Mouse (Mus musculus): ENCODE measurements around the gene Nenf. TPM values are rescaled to one million over a fixed set of nuclear protein-coding genes. Genes with fewer than 3 reads are reported as not detected.

Nenf gene
- polyA plus RNA-seq, 1 experiment = 38.2 TPM

- Histone ChIP-seq H3K27me3 (ENCODE audit: control insufficient read depth, insufficient read depth, low read length) (no peaks in the 10 kb centered on the region), H3K4me1 (ENCODE audit: control insufficient read depth, insufficient read depth, low read length) (no peaks in the 10 kb centered on the region), H3K27ac (ENCODE audit: control insufficient read depth, insufficient read depth, low read depth, low read length) (no peak overlapping the region), H3K36me3 (ENCODE audit: control insufficient read depth, insufficient read depth, low read length) (no peaks in the 10 kb centered on the region), H3K4me3 (ENCODE audit: control insufficient read depth, low read depth, low read length) (no peak overlapping the region)
- TF ChIP-seq CTCF (IDR thresholded peaks at IDR 0.05; ENCODE audit: control insufficient read depth, insufficient read depth, insufficient replicate concordance, low read depth, low read length) = no peak
- TF ChIP-seq POLR2A (IDR thresholded peaks at IDR 0.05; ENCODE audit: control insufficient read depth, low read depth, low read length) = no peak
Measured at GRCm38 (mm10) chr1:191296445-191296844, 21.5 kb downstream of the Nenf start.

DNA sequence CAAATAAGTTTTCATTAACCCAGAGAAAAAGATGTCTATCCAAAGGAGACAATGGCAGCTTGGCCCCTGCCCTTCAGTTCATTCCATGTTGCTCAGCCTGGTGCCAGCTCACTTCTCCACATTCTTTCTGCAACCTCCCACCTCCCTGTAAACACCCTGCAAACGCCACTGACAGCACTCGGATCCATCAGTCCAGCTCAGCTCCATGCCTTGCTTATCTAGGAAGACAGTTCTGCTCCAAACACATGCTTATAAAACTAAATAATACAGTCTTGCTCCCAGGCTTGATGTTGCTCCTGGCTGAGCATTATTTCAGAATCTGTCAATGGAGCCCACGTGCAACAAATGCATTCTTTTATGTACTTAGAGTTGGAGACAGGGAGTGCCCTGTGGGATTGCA is 22.2 kb downstream of the Nenf start:
- no peaks in the 10 kb centered on the region for H3K27me3 ChIP-seq (ENCODE audit: control insufficient read depth, insufficient read depth, low read length)
- H3K36me3 ChIP-seq (ENCODE audit: control insufficient read depth, insufficient read depth, low read length) = no peaks in the 10 kb centered on the region
- H3K4me3 ChIP-seq (ENCODE audit: control insufficient read depth, low read depth, low read length) = no peak overlapping the region
- TF ChIP-seq CTCF (IDR thresholded peaks at IDR 0.05; ENCODE audit: control insufficient read depth, insufficient read depth, insufficient replicate concordance, low read depth, low read length) (no peak), POLR2A (IDR thresholded peaks at IDR 0.05; ENCODE audit: control insufficient read depth, low read depth, low read length) (no peak)
- H3K27ac ChIP-seq (ENCODE audit: control insufficient read depth, insufficient read depth, low read depth, low read length) = no peak overlapping the region
- no peaks in the 10 kb centered on the region for H3K4me1 ChIP-seq (ENCODE audit: control insufficient read depth, insufficient read depth, low read length)

DNA sequence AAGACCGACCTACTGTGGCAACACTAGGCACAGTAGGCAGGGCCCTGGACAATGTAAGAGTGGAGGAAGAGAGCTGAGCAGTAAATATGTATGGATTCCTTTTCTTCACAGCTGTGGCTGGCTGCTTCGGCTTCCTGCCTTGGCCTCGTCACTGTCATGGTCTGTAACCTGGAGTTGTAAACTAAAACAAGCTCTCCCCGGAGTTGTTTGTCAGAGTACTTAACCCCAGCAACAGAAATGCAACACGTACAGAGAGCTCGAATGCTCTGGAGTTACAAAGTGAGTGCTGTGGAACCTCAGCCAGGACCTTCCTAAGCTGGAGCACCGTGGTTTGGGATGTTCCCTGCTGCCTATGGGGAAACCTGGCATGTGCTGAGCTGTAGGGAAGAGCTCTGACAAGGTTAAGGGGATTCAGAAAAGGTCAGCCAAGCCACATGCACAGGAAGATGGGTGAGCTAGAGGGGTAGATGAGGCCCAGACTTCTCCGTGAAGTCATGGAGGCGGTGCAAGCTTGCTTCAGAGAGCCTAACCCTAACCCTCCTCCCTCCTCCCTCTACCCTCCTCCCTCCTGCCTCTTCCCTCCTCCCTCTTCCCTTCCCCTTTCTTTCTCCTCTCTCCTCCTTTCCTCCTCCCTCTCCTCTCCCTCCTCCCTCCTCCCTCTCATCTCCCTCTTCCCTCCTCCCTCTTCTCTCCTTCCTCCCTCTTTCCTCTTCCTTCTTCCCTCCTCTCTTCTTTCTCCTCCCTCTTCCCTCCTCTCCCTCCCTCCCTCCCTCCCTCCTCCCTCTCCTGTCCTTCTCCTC is 23.8 kb downstream of the Nenf start:
- no peaks in the 10 kb centered on the region for H3K4me1 ChIP-seq (ENCODE audit: control insufficient read depth, insufficient read depth, low read length)
- no peaks in the 10 kb centered on the region for H3K27me3 ChIP-seq (ENCODE audit: control insufficient read depth, insufficient read depth, low read length)
- no peak overlapping the region for H3K27ac ChIP-seq (ENCODE audit: control insufficient read depth, insufficient read depth, low read depth, low read length)
- TF ChIP-seq POLR2A (IDR thresholded peaks at IDR 0.05; ENCODE audit: control insufficient read depth, low read depth, low read length) (no peak), CTCF (IDR thresholded peaks at IDR 0.05; ENCODE audit: control insufficient read depth, insufficient read depth, insufficient replicate concordance, low read depth, low read length) (no peak)
- H3K36me3 ChIP-seq (ENCODE audit: control insufficient read depth, insufficient read depth, low read length) = no peaks in the 10 kb centered on the region
- H3K4me3 ChIP-seq (ENCODE audit: control insufficient read depth, low read depth, low read length) = no peak overlapping the region

DNA sequence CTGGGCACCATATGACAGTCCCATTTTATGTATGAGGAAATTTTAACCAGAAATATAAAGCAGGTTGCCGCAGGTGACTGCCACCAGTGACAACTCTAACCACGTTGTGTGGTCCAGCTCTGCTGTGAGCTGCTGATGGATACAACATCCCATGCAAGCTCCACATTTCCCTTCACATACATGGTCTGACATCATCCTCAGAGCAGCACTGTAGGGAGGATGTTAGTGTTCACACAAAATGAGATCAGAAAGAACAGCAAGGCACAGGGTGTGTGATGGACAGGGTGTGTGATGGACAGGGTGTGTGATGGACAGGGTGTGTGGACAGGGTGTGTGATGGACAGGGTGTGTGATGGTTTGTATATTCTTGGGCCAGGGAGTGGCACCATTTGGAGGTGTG is 24.9 kb downstream of the Nenf start:
- no peaks in the 10 kb centered on the region for H3K27me3 ChIP-seq (ENCODE audit: control insufficient read depth, insufficient read depth, low read length)

GRCm38 (mm10) chr1:191292348-191292747 is 25.6 kb downstream of the Nenf start:
- no peaks in the 10 kb centered on the region for H3K27me3 ChIP-seq (ENCODE audit: control insufficient read depth, insufficient read depth, low read length)
- H3K27ac ChIP-seq (ENCODE audit: control insufficient read depth, insufficient read depth, low read depth, low read length) = no peak overlapping the region
- no peaks in the 10 kb centered on the region for H3K36me3 ChIP-seq (ENCODE audit: control insufficient read depth, insufficient read depth, low read length)
- no peak overlapping the region for H3K4me3 ChIP-seq (ENCODE audit: control insufficient read depth, low read depth, low read length)
- TF ChIP-seq CTCF (IDR thresholded peaks at IDR 0.05; ENCODE audit: control insufficient read depth, insufficient read depth, insufficient replicate concordance, low read depth, low read length) (no peak), POLR2A (IDR thresholded peaks at IDR 0.05; ENCODE audit: control insufficient read depth, low read depth, low read length) (no peak)
- no peaks in the 10 kb centered on the region for H3K4me1 ChIP-seq (ENCODE audit: control insufficient read depth, insufficient read depth, low read length)

More for the DNA sequence above, 24.9 kb downstream of the Nenf start:
- Histone ChIP-seq H3K27ac (ENCODE audit: control insufficient read depth, insufficient read depth, low read depth, low read length) (no peak overlapping the region), H3K36me3 (ENCODE audit: control insufficient read depth, insufficient read depth, low read length) (no peaks in the 10 kb centered on the region), H3K4me1 (ENCODE audit: control insufficient read depth, insufficient read depth, low read length) (no peaks in the 10 kb centered on the region), H3K4me3 (ENCODE audit: control insufficient read depth, low read depth, low read length) (no peak overlapping the region)
- TF ChIP-seq POLR2A (IDR thresholded peaks at IDR 0.05; ENCODE audit: control insufficient read depth, low read depth, low read length) = no peak
- TF ChIP-seq CTCF (IDR thresholded peaks at IDR 0.05; ENCODE audit: control insufficient read depth, insufficient read depth, insufficient replicate concordance, low read depth, low read length) = no peak

DNA sequence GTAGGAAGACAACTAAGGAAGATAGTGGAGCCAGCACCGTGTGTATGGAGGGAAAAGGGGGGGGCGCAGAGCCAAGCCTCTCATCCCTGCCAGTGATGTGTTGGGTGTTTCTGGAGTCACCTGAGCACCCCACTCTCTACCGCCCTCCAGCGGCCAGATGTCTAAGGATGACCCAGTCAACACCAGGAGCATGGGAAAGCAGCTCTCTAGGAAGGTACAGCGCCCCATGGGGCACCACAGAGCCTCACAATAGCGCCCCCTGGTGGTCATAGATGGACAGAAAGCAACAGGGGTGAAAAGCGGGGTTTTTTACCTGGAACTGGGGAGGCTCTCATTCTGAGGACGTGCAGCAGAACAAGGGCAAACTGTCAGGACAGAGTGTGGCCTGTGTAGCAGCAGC is 29.2 kb downstream of the Nenf start:
- TF ChIP-seq POLR2A (IDR thresholded peaks at IDR 0.05; ENCODE audit: control insufficient read depth, low read depth, low read length) = no peak
- peak; percentile 74 for TF ChIP-seq CTCF (IDR thresholded peaks at IDR 0.05; ENCODE audit: control insufficient read depth, insufficient read depth, insufficient replicate concordance, low read depth, low read length)

GRCm38 (mm10) chr1:191284502-191284901 is 33.5 kb downstream of the Nenf start:
- H3K4me1 ChIP-seq (ENCODE audit: control insufficient read depth, insufficient read depth, low read length) = no peaks in the 10 kb centered on the region
- H3K4me3 ChIP-seq (ENCODE audit: control insufficient read depth, low read depth, low read length) = no peak overlapping the region
- no peak overlapping the region for H3K27ac ChIP-seq (ENCODE audit: control insufficient read depth, insufficient read depth, low read depth, low read length)
- no peaks in the 10 kb centered on the region for H3K36me3 ChIP-seq (ENCODE audit: control insufficient read depth, insufficient read depth, low read length)
- TF ChIP-seq POLR2A (IDR thresholded peaks at IDR 0.05; ENCODE audit: control insufficient read depth, low read depth, low read length) (no peak), CTCF (IDR thresholded peaks at IDR 0.05; ENCODE audit: control insufficient read depth, insufficient read depth, insufficient replicate concordance, low read depth, low read length) (no peak)
- no peaks in the 10 kb centered on the region for H3K27me3 ChIP-seq (ENCODE audit: control insufficient read depth, insufficient read depth, low read length)

More for the DNA sequence above, 29.2 kb downstream of the Nenf start:
- no peak overlapping the region for H3K4me3 ChIP-seq (ENCODE audit: control insufficient read depth, low read depth, low read length)
- no peaks in the 10 kb centered on the region for H3K27me3 ChIP-seq (ENCODE audit: control insufficient read depth, insufficient read depth, low read length)
- H3K4me1 ChIP-seq (ENCODE audit: control insufficient read depth, insufficient read depth, low read length) = no peaks in the 10 kb centered on the region
- H3K36me3 ChIP-seq (ENCODE audit: control insufficient read depth, insufficient read depth, low read length) = no peaks in the 10 kb centered on the region
- H3K27ac ChIP-seq (ENCODE audit: control insufficient read depth, insufficient read depth, low read depth, low read length) = no peak overlapping the region
